Mouse (Mus musculus): ENCODE measurements around the gene Elmo1.

DNA sequence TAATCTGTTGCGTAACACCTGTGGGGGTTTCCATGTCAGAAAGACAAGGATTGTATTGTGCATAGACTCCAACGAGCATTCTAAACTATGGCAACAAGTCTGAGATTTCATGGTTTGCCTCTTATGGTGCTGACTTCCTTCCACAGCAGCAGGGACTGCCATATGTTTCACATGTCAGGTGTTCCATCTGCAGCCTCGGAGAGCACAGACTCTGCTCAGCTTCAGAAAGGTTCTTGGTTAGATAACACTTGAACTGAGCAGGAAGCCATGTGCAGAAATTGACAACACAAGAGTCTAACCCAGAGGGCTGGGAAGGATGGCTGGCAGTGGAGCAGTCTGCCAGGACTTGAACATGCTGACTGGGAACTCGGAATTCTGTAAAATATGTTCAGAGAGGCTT, 500.6 kb downstream of the Elmo1 start:
- TF ChIP-seq POLR2A (IDR thresholded peaks at IDR 0.05; ENCODE audit: extremely low read depth, insufficient read depth, low read length) (no peak), CTCF (IDR thresholded peaks at IDR 0.05; ENCODE audit: extremely low read depth, insufficient read depth, low read length) (no peak)

Data from cortical plate, adult 2 months (tissue).